Mouse (Mus musculus) G1E (cell line): ENCODE measurements at regions not wholly inside any gene's neighbourhood (a gene's known extent, or its start where the extent isn't known, plus 50 kb on each side); places are given as distances from the start of the nearest gene placed in this dataset.

Experiments used
- ATAC-seq: 2 replicates; pipeline ENCODE4 v1.8.0; 2016; ENCODE audit warnings: mild to moderate bottlenecking; ENCODE audit not compliant: insufficient number of reproducible peaks, poor library complexity, low FRiP score, severe bottlenecking; ENCODE audit errors: extremely low read depth
- DNase-seq: peaks from one replicate; pipeline ENCODE4 v3.0.0; 2012; ENCODE audit warnings: low spot score
- H3K27me3 ChIP-seq: 2 replicates; pipeline ENCODE4 v1.6.1; 2012; ENCODE audit warnings: mild to moderate bottlenecking, low read length, inconsistent platforms; ENCODE audit not compliant: insufficient read depth
- H3K36me3 ChIP-seq: replicated peaks from 2 replicates; pipeline ENCODE3; 2012; ENCODE audit warnings: mild to moderate bottlenecking, inconsistent platforms
- H3K4me1 ChIP-seq: 2 replicates; pipeline ENCODE4 v1.6.1; 2012; ENCODE audit warnings: low read depth, low read length, inconsistent platforms, mixed read lengths; ENCODE audit not compliant: insufficient read depth
- H3K4me3 ChIP-seq: 2 replicates; pipeline ENCODE4 v1.5.1; 2012; ENCODE audit warnings: low read depth, mild to moderate bottlenecking, inconsistent platforms, low read length, moderate library complexity, mixed read lengths
- H3K9me3 ChIP-seq: replicated peaks from 2 replicates; pipeline ENCODE4 v1.6.1; 2012; ENCODE audit warnings: inconsistent platforms
- CTCF ChIP-seq: IDR thresholded peaks from 2 replicates; pipeline ENCODE4 v1.5.1; 2012; ENCODE audit warnings: low read depth, low read length, inconsistent platforms, mixed read lengths
- GATA1 ChIP-seq: IDR thresholded peaks from 2 replicates; pipeline ENCODE4 v1.6.1; 2012; ENCODE audit warnings: borderline replicate concordance, low read length, inconsistent platforms, mixed read lengths
- GATA2 ChIP-seq: IDR thresholded peaks from 2 replicates; pipeline ENCODE4 v1.6.1; 2012; ENCODE audit warnings: low read depth, low read length, inconsistent platforms, borderline replicate concordance
- POLR2AphosphoS5 ChIP-seq: IDR thresholded peaks from 2 replicates; pipeline ENCODE4 v1.6.1; 2012; ENCODE audit warnings: low read depth, low read length, inconsistent platforms; ENCODE audit not compliant: insufficient replicate concordance
- TAL1 ChIP-seq: conservative IDR thresholded peaks from 2 replicates; pipeline ENCODE4 v1.6.1; 2012; ENCODE audit warnings: low read depth, low read length, inconsistent platforms, mixed read lengths

DNA sequence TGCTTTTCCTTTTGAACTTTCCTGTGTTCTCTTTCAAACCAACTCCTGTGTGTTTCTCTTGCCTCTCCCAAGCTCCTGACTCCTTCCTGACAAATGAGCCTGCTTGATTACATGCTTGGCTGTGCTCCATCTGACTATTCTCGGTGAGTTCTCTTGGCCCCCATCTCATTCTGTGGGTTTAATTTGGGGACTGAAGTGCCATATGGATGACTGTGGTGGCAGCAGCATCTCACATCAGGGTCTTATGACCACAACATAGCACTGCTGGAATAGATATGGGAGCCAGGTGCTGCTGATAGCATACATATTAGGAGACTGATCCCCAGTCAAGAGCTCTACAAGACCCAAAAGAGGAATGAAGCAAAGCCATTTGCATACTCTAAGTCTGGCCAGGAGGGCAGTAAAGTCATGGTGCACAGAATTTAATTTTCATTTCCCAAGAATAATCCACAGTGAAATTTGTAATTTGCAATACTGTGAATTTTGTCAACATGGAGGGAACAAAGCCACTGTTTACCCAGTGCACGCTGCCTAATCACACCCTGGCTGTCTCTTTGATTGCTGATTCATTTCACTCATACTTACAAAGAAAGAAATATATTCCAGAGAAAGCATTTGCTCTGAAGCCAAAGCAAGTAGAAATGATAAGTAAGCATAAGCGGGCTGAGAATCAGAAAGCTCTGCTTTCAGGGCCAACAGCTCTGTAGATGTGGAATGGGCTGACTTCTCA is 1478.4 kb upstream of the Gm7489 start:
- Histone ChIP-seq H3K9me3 (no peaks in the 10 kb centered on the region), H3K4me3 (no peak overlapping the region), H3K4me1 (no peaks in the 10 kb centered on the region), H3K36me3 (no peaks in the 10 kb centered on the region), H3K27me3 (no peaks in the 10 kb centered on the region)
- TF ChIP-seq CTCF (no peak), POLR2AphosphoS5 (no peak), TAL1 (no peak), GATA2 (no peak), GATA1 (no peak)
- no peak for ATAC-seq
- no peak for DNase-seq

DNA sequence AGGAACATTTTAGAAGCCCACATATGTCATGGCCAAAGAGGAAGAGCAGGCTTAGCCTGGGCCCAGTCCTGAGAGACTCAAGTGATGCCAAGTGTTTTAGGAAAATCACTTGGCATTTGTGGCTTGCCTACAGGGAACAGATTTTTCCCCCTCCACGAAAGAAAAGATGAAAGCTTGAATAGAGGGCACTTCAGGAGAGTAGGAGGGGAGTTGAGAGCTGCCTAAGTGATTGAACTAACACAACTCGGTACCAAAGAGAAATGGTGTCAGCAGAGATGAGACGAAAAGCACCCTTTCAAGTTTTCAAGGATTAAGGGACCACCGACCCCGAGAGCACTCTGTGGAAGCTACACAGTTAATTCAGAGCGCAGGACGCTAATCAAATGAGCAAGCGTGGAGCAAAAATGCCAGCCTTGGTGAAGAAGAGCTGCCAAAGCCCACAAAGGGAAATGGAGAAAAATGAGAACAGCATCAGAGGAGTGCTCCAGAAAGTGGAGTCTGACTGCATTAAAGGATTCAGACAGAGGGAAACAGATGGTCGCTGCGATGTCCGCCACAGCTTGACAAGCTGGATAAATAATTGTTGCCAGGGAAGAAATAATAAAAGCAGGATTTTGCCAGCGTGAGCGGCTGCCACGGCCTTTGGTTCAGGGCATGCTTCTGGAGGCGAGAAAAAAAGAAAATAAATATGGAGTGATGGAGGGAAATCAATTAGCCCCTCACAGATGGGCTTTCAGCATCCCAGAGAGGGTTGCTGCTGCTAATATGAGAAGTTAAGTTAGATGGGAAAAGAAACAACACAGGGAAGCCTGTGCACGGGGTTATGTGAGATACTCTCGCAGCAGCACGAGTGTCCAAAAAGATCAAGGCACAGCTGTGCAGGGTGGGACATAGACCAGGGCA is 1471.6 kb upstream of the Gm7489 start:
- DNase-seq, result no peak
- TF ChIP-seq GATA1, result no peak
- TF ChIP-seq TAL1, result no peak
- no peak for TF ChIP-seq CTCF
- TF ChIP-seq POLR2AphosphoS5, result no peak
- TF ChIP-seq GATA2, result no peak
- H3K27me3 ChIP-seq, result 0 out of 2 replicates have a peak, but pooled peaks cover 5% of the 10 kb centered on the region
- H3K4me3 ChIP-seq, result no peak overlapping the region
- no peak for ATAC-seq
- H3K36me3 ChIP-seq, result no peaks in the 10 kb centered on the region
- no peaks in the 10 kb centered on the region for H3K9me3 ChIP-seq
- H3K4me1 ChIP-seq, result no peaks in the 10 kb centered on the region

DNA sequence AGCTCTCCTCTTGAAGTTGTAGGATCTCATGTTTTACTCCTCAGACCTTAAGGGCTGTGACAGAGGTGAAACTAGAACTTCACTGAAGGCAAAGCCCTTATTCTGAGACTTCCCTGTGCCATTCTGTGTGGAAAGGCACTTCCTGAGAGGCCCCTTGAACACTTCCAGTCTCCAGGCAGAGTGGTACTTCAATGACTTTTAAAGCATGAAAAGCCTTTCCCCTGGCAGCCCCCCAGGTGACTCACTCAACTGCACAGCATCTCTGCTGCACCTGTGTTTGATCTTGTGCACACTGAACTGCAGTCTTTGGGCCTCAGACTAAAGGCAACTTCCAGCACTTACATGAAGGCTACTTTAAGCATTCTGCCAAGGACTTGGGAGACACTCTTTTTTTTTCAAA is 1458.7 kb upstream of the Gm7489 start:
- DNase-seq (no peak), ATAC-seq (no peak)
- Histone ChIP-seq H3K4me1 (no peaks in the 10 kb centered on the region), H3K4me3 (no peak overlapping the region), H3K27me3 (no peaks in the 10 kb centered on the region), H3K9me3 (no peaks in the 10 kb centered on the region), H3K36me3 (no peaks in the 10 kb centered on the region)
- TF ChIP-seq POLR2AphosphoS5 (no peak), GATA1 (no peak), CTCF (no peak), TAL1 (no peak), GATA2 (no peak)

DNA sequence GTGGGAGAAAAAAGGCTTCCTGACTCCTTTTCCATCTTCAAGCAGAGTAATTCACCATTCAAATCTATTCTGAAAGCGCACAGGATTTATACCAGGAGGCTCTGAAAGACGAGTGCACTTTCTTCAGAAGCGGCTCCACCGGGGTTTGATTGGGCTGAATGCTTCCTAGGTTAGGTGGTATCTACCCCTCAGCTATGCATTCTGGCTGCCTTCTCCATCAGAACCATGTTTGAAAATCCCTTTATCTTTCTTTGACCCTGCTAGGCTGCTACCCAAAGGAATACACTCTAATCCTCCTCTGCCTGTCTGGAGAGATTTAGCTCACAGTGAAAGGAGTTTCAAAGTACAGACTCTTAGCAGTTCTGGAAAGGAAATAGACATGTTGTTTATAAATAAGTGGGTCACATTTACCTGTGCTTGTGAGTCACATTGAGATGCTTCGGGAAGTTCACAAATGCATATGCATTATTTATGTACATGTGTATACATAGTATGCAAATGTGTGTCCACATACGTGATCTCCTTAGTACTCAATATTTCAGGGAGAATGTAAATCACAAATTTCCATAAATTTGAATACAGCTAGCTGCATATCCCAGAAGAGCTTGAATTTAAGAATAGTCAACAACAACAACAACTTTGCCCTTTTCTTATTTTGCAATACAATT is 1454.1 kb upstream of the Gm7489 start:
- Histone ChIP-seq H3K36me3 (no peaks in the 10 kb centered on the region), H3K27me3 (no peaks in the 10 kb centered on the region), H3K4me1 (no peaks in the 10 kb centered on the region), H3K9me3 (no peaks in the 10 kb centered on the region), H3K4me3 (no peak overlapping the region)
- TF ChIP-seq GATA1 (no peak), TAL1 (no peak), GATA2 (no peak), CTCF (no peak), POLR2AphosphoS5 (no peak)
- no peak for ATAC-seq
- DNase-seq, result no peak

DNA sequence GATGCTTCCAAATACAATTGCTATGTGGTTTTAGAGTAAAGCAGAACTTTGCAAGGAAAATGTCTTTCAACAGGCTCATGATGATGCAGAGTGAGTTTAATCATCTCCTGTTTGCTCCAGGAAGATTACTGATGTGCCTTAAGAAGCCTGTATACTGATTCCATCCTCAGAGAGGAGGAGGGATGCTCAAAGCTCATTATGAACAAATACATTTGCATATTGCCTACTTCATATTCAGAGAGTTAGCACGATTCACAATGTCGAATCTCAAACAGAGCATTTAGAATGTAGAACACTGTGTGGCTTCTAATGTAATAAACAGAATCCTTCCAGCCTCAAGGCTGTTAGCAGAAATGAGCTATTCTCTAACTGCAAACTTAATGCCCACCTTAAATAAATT is 1451.1 kb upstream of the Gm7489 start:
- ATAC-seq, result no peak
- DNase-seq, result no peak
- H3K36me3 ChIP-seq, result no peaks in the 10 kb centered on the region
- H3K9me3 ChIP-seq, result no peaks in the 10 kb centered on the region
- no peaks in the 10 kb centered on the region for H3K4me1 ChIP-seq
- H3K27me3 ChIP-seq, result no peaks in the 10 kb centered on the region
- TF ChIP-seq TAL1 (no peak), GATA2 (no peak), GATA1 (no peak), CTCF (no peak), POLR2AphosphoS5 (no peak)
- no peak overlapping the region for H3K4me3 ChIP-seq
